17 mouse cellular contexts compared by ENCODE assay signal in genomic region chr5:22074971-22075370, GRCm38 (mm10).
"Had no signal": no experiment of that assay in that cellular context is flagged by ENCODE, and none has a peak within 500 bp of the region (broad histone marks: within the 10 kb centered on the region; RNA-seq: fewer than 3 reads in every experiment).

No protein-coding gene starts in this region.

- H3K36me3 ChIP-seq: neural tube, embryonic 13.5 days; neural tube, embryonic 15.5 days had no signal

- H3K9me3 ChIP-seq: liver, embryonic 12.5 days; neural tube, embryonic 13.5 days; neural tube, embryonic 15.5 days had no signal

- H3K9ac ChIP-seq: liver, embryonic 12.5 days; liver, embryonic 14.5 days; lung, embryonic 14.5 days; neural tube, embryonic 13.5 days; neural tube, embryonic 15.5 days had no signal

- H3K27me3 ChIP-seq: liver, embryonic 12.5 days; neural tube, embryonic 13.5 days; neural tube, embryonic 15.5 days had no signal

- H3K4me1 ChIP-seq: liver, embryonic 12.5 days; neural tube, embryonic 15.5 days had no signal

- H3K27ac ChIP-seq: liver, embryonic 12.5 days; liver, embryonic 14.5 days; neural tube, embryonic 13.5 days; neural tube, embryonic 15.5 days had no signal

- H3K4me2 ChIP-seq: liver, embryonic 12.5 days; lung, embryonic 14.5 days; neural tube, embryonic 13.5 days; neural tube, embryonic 15.5 days had no signal

- ATAC-seq: liver, embryonic 12.5 days had no signal

- DNase-seq: lung, adult 18-20 months; lung, embryonic 14.5 days; lung, postnatal 10 days; lung, postnatal 4 days; retina, postnatal 1 day; right cerebral cortex, adult 18-20 months; right cerebral cortex, postnatal 25 days; right cerebral cortex, postnatal 4 days; spleen, adult 18-20 months; thymus, adult 18-20 months; thymus, postnatal 14 days; thymus, postnatal 36 days had no signal

- H3K4me3 ChIP-seq: liver, embryonic 12.5 days; myocyte; neural tube, embryonic 13.5 days; neural tube, embryonic 15.5 days had no signal
